Mouse (Mus musculus): ENCODE results near the gene Lta.

The Lta gene

DNA sequence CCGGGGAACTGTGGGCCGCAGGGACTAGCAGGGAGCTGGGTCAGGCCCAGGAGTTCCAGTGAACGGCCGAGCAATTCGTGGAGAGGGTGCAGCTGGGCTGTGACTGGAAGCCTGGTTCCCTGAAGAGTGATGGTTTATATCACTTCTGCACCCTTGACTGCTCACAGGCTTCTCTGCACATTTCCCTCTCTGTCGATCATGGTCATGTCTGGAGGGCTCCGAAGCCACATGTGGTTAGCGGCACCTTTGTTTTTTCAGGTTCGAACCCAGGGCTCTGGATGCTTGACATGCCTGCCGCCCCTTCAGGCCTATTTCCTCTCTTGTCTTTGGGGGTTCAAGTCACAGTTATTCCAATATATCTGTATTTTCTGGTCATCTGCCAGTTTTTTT is 224 bp upstream of the Lta start:
- DNase-seq (ENCODE audit: low spot score): no peak

GRCm38 (mm10) chr17:35202442-35202841 is 2.7 kb downstream of the Lta start:
- no peak for DNase-seq (ENCODE audit: low spot score)

GRCm38 (mm10) chr17:35201787-35202186 is 3.4 kb downstream of the Lta start, which contains the start of gene Tnf:
Tnf (minus strand) TSS chr17:35202007.
- DNase-seq (ENCODE audit: low spot score): peak; percentile 35

DNA sequence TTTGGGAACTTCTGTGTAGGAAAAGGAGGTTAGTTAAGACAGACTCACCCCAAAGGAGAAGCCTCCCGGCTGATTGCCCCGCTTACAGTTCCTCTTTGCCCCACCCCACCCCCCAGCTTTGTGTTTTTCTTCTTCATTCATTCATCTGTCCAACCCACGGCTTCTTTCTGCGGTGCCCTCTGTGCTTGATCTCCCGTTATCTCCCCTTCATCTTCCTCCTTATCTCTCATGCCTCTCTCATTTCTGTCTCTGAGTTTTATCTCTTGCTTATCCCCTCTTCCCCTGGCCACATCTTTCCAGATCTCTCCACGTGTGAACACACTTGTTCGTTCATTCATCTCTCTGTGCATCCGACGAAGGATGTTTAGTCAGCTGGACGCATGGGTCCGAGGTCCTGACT is 4.0 kb downstream of the Lta start:
- DNase-seq (ENCODE audit: low spot score): no peak

DNA sequence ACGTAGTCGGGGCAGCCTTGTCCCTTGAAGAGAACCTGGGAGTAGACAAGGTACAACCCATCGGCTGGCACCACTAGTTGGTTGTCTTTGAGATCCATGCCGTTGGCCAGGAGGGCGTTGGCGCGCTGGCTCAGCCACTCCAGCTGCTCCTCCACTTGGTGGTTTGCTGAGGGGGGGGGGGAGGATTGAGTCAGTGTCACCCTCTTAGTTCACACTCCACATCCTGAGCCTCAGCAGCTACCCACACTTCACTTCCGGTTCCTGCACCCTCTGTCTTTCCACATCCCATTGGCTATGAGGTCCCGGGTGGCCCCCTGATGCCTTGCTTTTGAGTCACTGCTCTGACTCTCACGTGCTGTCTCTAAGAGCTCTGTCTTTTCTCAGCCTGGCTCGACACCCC is 4.8 kb downstream of the Lta start:
- DNase-seq (ENCODE audit: low spot score): no peak

DNA sequence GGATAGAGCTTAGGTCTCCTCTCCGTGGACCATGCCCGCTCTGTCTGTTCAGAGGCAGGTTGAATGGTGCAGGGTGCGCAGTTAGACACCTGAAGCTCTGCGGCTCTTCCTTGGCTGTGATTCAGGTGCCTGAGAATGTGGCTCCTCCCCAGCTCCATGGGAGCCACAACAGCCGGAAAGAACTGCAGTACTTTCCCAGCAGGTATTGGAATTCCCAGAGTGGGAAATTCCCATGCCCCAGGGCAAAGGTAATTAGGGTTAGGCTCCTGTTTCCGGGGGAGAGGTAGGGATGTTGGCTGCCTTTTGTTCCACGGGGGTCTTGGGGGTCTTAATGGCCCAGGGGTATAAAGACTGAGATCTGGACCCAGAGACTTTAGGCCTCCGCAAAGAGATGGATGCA is 6.2 kb downstream of the Lta start:
- no peak for DNase-seq (ENCODE audit: low spot score)

- DNase-seq (ENCODE audit: low spot score): no peak
These were observed 7.1 kb downstream of the Lta start for GRCm38 (mm10) chr17:35198029-35198428.

- no peak for DNase-seq (ENCODE audit: low spot score)
These were observed 8.0 kb downstream of the Lta start for GRCm38 (mm10) chr17:35197126-35197525.

DNA sequence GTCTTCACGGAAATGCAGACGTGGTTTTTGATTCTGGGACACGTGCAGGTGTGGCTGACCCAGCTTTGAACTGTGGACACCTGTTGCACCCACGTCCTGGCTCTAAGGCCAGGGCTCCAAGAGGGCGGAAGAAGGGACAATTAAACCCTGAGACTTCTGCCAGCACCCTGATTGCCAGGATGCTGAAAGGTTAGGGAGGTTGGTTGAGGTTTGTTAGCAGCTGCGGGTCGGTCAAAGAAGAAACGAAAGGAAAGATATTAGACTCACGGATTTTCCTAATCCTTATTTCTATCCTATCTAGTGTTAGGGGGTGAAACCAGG is 8.9 kb downstream of the Lta start:
- no peak for DNase-seq (ENCODE audit: low spot score)

- peak; percentile 80 for DNase-seq (ENCODE audit: low spot score)
These were observed 9.4 kb downstream of the Lta start for GRCm38 (mm10) chr17:35195631-35196320.

DNA sequence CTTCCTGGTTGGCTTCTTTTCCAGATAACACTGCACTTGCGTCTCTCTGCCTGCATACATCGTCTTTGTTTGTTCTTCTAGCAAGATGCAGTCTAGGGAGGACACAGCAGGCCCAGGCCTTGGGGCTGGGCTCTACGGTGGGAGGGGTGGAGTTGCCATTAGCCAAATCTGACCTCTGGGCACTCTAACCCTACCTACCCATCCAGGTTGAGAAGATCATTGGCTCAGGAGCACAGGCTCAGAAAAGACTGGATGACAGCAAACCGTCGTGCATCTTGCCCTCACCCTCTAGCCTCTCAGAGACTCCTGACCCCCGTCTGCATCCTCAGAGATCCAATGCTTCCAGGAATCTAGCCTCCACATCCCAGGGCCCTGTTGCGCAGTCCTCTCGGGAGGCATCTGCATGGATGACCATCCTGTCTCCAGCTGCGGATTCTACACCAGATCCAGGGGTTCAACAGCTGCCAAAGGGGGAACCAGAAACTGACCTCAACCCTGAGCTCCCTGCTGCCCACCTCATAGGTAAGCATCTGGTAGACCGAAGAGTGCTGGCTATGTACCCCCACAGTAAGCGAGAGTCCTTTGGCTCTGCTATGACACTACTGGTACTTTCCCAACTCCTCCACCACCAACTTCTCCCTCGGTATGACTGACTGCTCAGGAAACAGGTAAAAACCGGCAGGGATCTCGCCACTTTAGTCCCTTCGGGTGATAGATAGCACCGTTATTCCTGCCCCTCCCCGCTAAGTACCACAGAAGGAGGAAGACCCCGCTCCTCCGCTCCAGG is 10.1 kb downstream of the Lta start:
- no peak for DNase-seq (ENCODE audit: low spot score)

DNA sequence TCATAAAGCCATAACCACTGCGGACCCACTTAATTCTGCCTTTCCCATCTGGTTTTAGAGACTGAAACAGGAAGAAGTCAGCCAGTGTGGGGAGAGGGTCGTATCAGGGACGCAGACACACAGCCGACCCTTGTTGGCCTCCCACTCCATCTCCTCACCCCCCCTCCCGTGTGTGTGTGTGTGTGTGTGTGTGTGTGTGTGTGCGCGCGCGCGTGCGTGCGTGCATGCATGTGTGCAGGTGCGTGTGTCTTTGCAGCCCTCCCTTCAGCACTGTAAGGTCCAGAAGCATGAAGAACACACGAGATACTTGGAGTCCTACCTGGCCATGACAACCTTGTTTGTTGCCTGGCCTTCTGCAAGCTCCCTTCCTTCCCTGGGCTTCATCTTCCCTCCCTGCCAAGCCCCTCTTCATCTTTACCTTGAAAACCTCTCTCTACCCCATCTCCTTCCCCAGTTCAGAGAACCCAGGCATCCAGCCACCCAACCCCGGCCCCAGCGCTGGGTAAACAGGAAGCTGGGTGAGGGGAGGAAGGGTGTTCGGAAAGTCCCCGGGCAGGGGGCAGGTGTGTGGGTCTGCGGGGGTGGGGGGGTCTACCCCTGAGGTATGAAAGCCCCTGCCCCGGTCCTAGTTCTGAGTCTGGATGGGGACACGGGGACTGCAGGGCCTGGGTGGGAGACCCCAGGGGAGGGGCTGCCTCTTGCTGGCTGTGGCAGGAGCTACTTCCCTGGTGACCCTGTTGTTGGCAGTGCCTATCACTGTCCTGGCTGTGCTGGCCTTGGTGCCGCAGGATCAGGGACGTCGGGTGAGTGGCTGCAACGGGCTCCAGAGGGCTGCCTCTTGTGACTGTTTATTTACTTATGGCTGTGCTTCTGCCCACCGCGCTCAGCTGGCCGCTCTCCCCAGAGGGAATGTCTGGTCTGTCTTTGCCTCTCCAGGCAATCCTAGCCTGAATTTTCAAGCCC is 11.0 kb downstream of the Lta start, which contains the start of gene Ltb:
Ltb (plus strand) TSS at position 559 of the 963 bp plus-strand sequence.
- DNase-seq (ENCODE audit: low spot score): no peak

DNA sequence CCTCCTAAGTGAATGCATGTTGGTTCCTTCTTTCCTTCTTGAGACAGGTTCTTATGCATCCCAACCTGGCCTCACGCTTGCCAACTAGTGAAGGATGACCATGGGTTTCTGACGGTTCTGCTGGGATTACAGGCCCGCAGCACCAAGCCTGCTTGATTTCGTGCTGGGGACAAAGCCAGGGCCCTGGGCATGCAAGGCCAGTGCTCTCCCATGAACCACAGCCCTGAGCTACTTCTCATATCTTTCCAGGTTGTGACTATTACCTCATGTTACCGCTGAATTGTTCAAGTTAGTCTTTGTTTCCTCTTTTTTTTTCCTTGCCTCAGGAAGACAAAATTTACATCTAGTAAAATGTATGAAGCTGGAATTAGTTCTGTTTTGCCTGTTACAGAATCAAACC is 12.2 kb downstream of the Lta start:
- no peak for DNase-seq (ENCODE audit: low spot score)

- no peak for DNase-seq (ENCODE audit: low spot score)
These were observed 13.4 kb downstream of the Lta start for GRCm38 (mm10) chr17:35191723-35192122.

DNA sequence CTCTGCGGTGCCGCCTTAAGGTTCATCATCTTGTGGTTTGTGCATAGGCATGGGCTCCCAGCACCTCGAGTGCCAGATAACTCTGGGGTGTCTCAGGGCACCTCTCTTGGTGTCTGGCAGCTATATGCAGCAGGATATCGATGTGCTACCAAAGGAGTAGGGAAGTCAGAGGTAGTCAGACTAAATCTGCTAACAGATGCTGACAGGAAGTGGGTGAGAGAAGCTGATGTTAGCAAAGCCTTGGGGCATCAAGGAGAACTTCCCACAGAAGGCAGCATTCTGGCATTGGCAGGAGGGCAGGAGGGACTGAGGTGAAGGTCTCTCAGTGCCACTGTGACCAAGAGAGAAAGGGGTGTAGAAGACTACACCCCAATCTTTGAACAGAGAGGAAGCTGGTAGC is 15.1 kb downstream of the Lta start:
- DNase-seq (ENCODE audit: low spot score): no peak

- DNase-seq (ENCODE audit: low spot score): no peak
These were observed 16.0 kb downstream of the Lta start for GRCm38 (mm10) chr17:35189186-35189585.

DNA sequence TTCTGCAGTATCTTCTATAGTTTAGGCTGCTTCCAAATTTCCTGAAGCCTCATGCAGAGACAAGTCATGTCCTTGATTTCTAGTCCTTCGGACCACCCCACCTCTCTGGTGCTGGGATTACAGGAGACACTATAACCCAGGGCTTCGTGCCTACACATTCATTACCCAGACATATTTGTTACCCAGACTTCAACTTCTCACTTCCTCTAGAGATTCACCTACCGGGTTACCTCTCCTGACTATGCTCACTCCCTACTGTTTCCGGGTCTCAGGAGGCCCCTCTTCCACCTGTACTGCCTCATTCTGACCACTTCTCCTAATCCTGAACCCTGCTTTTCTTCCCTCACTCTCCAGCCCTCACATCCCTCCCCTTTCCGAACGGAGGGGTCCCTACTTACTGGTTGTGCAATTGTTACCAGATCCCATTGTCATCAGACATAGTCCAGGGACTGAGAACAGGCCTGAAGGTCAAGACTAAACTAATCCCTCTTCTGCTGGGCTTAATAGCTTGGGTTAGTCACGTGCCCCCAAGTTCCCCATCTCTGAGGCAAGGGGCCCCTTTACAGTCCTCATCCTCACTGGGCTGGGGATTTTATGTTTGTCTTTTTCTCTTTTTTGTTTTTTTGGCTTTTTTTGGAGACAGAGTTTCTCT is 17.1 kb downstream of the Lta start, which contains the start of gene Lst1:
Lst1 (minus strand) TSS at position 481 of the 652 bp plus-strand sequence.
- DNase-seq (ENCODE audit: low spot score): no peak

DNA sequence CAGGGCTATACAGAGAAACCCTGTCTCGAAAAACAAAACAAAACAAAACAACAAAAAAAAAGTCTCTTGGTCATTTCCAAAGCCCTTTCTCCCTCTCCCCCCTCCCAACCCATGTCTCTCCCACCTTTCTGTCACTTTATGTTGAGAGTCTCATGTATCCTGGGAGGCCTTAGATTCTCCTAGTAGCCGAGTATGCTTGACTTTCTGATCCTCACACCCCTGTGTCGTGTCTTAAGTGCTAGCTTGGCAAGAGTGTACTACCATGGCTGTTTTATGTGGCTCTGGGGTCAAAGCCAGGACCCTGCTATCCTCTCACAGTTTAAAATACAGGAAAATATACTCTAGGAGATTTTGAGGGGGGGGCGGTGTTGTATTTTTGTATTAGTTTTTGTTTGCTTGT is 17.8 kb downstream of the Lta start:
- DNase-seq (ENCODE audit: low spot score): no peak

- DNase-seq (ENCODE audit: low spot score): no peak
These were observed 18.5 kb downstream of the Lta start for GRCm38 (mm10) chr17:35186681-35187080.

DNA sequence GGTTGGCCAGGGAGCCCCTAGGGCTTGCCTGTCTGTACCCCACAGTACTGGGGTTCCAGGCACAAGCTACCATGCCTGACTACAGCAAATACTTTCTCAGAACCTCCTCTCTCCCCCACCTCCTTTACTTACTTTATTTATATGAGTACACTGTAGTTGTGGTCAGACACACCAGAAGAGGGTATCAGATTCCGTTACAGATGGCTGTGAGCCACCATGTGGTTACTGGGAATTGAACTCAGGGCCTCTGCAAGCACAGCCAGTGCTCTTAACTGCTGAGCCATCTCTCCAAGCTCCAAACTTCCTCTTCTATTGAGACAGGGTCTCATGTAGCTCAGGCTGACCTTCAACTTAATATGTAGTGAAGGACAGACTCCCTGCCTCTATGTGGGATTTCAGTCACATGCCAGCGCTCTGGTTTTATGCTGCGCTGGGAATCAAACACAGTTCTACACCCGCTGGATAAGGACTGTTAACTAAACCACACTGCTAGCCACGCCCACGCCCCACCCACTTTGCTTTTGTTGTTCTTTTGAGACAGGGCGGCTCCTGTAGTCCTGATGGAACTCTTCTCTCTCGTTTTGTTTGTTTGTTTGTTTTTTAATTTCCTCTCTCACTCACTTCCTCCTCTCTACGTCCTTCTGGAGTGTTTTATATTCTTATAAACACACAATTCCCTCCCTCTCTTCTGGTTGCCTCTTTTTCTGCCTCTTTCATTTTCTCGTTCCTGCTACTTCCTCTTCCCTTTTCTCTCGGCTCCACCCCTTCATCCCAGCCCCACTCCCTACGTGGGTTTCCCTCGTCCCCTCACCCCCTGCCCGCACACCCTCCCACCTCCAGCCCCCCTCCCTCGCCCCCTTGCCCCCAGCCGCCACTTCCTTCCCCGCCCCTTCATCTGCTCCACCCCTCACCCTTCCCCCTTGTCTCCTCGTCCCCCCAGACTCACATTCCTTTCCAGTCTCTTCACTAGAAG is 19.2 kb downstream of the Lta start:
- peak; percentile 56 for DNase-seq (ENCODE audit: low spot score)

- DNase-seq (ENCODE audit: low spot score): no peak
These were observed 25.1 kb downstream of the Lta start for GRCm38 (mm10) chr17:35180093-35180492.
